Mouse (Mus musculus) cerebellum, adult 2 months (tissue): Measurements from ENCODE around the gene Slc38a2.

Experiments used
- CTCF ChIP-seq: fragments of 200-500 bp; IDR thresholded peaks from 2 replicates; pipeline ENCODE4 v1.5.1; 2011; ENCODE audit warnings: low read depth, mild to moderate bottlenecking, control low read depth, low read length, moderate library complexity, borderline replicate concordance; ENCODE audit not compliant: insufficient read depth
- POLR2A ChIP-seq: fragments of 200-500 bp; IDR thresholded peaks from 2 replicates; pipeline ENCODE4 v1.6.1; 2011; ENCODE audit warnings: low read length, control low read depth, borderline replicate concordance; ENCODE audit not compliant: insufficient read depth

GRCm38 (mm10) chr15:96714676-96715016 is 15.1 kb upstream of the Slc38a2 start:
- no peak for TF ChIP-seq CTCF
- TF ChIP-seq POLR2A, result no peak
